Mouse (Mus musculus) stomach, adult 2 months (tissue): ENCODE results near the gene Xntrpc. TPM values are rescaled to one million over a fixed set of nuclear protein-coding genes. Genes with fewer than 3 reads are reported as not detected.

Experiments
- polyA plus RNA-seq: library from polyadenylated mRNA; depleted of rRNA; stranded (reverse); fragments of >200 nt; gene quantifications from 2 replicates; pipeline ENCODE4 v1.2.3, GENCODE M21; 2012; rRNA removed

Gene Xntrpc
- polyA plus RNA-seq, result 0.27 and 0.56 TPM in 2 replicates

DNA sequence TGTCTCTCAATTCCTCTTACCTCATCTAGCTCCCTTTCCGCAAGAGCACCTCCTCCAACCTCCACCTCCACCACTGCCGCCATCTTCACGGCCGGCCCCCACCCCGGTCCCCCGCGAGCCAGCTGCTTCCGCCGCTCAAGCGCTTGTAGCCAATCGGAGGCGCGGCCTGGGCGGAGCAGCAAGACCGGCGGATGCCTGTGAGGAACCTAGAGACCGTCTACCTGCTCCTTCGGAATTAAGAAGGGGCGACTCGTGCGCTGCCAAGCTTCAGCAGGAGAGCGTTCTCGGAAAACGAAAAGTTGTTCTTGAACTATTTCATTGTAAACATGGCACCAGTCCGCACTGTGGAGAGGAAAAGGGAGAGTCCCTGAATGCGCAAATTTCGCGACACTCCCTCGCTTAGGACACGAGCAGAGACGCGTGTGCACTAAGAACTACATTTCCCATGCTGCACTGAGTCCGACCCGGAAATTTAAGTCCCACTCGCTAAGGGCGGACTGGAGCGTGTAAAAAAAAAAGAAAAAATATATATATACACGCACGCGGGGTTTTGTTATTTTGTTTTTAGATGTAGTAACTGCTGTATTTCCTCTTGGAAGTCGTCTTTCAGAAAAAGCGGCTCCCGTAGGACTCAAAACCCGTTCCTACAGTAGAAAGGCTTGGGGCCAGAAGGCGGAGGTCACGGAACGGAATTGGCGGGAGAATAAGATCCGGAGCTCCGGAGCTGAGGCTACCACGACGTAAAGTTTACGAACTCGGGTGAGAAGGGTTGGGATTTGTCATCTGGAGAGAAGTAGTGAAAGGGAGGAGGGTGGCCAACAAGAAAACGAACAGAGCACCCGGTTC, at the start of gene Xntrpc, which contains the start of the genes Rnf121 and Xndc1:
Gene Xntrpc (plus strand): TSS at position 668 of the 846 bp plus-strand sequence.
Gene Rnf121 (minus strand): TSS at position 424 of the 846 bp plus-strand sequence.
Gene Xndc1 (plus strand): TSS at position 466 of the 846 bp plus-strand sequence.

DNA sequence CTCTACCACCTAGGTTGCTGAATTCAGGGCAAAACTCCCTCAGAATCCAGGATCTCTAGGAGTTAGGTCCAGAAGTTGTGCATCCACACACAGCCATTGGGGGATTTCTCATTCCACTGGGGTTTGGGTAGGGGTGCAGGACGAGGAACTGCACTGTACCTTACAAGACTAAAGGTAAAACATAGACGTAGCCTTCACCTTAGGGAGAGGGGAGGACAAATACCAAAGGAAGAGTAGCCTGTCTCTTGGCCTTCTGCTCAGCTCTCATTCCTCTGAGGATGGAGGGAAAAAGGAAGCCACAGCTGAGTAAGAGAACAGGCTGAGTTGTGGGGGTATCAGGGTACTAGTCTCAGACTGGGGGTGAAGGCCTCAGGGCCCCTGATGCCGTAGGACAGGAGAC, 46.9 kb upstream of the Xntrpc start, which contains the start of gene Il18bp:
Gene Il18bp (minus strand): TSS at position 101 of the 400 bp plus-strand sequence.

DNA sequence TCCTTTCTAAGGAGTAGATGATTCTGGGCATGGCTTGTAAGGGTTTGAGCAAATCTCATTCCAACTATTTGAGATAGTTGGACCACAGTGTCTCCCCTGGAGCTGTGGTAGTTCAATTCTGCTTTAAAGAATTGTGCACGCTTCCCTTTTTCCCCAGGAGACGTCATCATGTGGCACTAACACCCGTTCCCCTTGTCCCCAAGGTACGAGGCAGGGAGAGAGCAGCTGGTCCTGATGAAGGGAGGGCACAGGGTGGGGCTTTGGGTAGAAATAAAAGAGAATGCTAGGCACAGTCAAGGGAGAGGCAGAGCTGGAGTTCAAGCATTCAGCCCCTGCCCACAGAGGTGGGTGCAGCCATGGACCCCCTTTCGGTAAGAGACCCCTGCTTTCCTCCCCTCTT, 17.3 kb downstream of the Xntrpc start, which contains the start of gene Trpc2:
Gene Trpc2 (plus strand): TSS at position 301 of the 400 bp plus-strand sequence.

GRCm38 (mm10) chr7:102101487-102101886, 36.0 kb downstream of the Xntrpc start, which contains the start of gene Art1:
Gene Art1, plus strand, starts transcription at chr7:102101743.

GRCm38 (mm10) chr7:102109171-102109570, 43.7 kb downstream of the Xntrpc start, which contains the start of gene Art5:
Gene Art5, minus strand, starts transcription at chr7:102109489.

GRCm38 (mm10) chr7:102116579-102117331, 51.2 kb downstream of the Xntrpc start, which contains the start of gene Chrna10:
Gene Chrna10, minus strand, starts transcription at chr7:102116828.

Other genes starting within 250 kb of the Xntrpc start
- gene Phox2a, start 247.4 kb upstream of the Xntrpc start, polyA plus RNA-seq, result 0.84 and 1.1 TPM in 2 replicates
- 74.6 and 87.9 TPM in 2 replicates for gene Inppl1, start 227.5 kb upstream of the Xntrpc start, polyA plus RNA-seq
- 5.5 and 6.8 TPM in 2 replicates for gene Folr2, start 208.5 kb upstream of the Xntrpc start, polyA plus RNA-seq
- 34.4 and 45.5 TPM in 2 replicates for gene Anapc15, start 202.0 kb upstream of the Xntrpc start, polyA plus RNA-seq
- 0.87 and 1.6 TPM in 2 replicates for gene Folr1, start 194.9 kb upstream of the Xntrpc start, polyA plus RNA-seq
- gene Lamtor1, start 159.8 kb upstream of the Xntrpc start, polyA plus RNA-seq, result 136 and 171 TPM in 2 replicates
- gene Tomt, start 159.4 kb upstream of the Xntrpc start, polyA plus RNA-seq, result 0.04 TPM in 1 of 2 replicates, not detected in the other
- gene Lrrc51, start 131.8 kb upstream of the Xntrpc start, polyA plus RNA-seq, result 2.9 and 4.7 TPM in 2 replicates
- 30.8 and 33.0 TPM in 2 replicates for gene Numa1, start 131.6 kb upstream of the Xntrpc start, polyA plus RNA-seq
- 1.9 and 2.6 TPM in 2 replicates for gene Il18bp, start 47.0 kb upstream of the Xntrpc start, polyA plus RNA-seq
- gene Rnf121, start 244 bp upstream of the Xntrpc start, polyA plus RNA-seq, result 10.6 and 12.9 TPM in 2 replicates
- 9.8 and 11.4 TPM in 2 replicates for gene Xndc1, start 202 bp upstream of the Xntrpc start, polyA plus RNA-seq
- gene Trpc2, start 17.4 kb downstream of the Xntrpc start, polyA plus RNA-seq, result 0.38 and 0.76 TPM in 2 replicates
- 2.2 and 4.2 TPM in 2 replicates for gene Art1, start 36.0 kb downstream of the Xntrpc start, polyA plus RNA-seq
- 0.16 and 0.40 TPM in 2 replicates for gene Art5, start 43.8 kb downstream of the Xntrpc start, polyA plus RNA-seq
- 0.04 and 0.08 TPM in 2 replicates for gene Chrna10, start 51.1 kb downstream of the Xntrpc start, polyA plus RNA-seq
- gene Nup98, start 144.5 kb downstream of the Xntrpc start, polyA plus RNA-seq, result 4.6 and 5.4 TPM in 2 replicates
- 118 and 123 TPM in 2 replicates for gene Pgap2, start 144.5 kb downstream of the Xntrpc start, polyA plus RNA-seq
- 48.4 and 53.1 TPM in 2 replicates for gene Rhog, start 190.3 kb downstream of the Xntrpc start, polyA plus RNA-seq
- gene Stim1, start 202.1 kb downstream of the Xntrpc start, polyA plus RNA-seq, result 29.9 and 33.5 TPM in 2 replicates